8 mouse cellular contexts compared by ENCODE assay signal in genomic region chr2:105904757-105905146, GRCm38 (mm10). TPM values are rescaled to one million over a fixed set of nuclear protein-coding genes. Genes with fewer than 3 reads are reported as not detected.
DNase-seq lines count a peak whose midpoint lies in the region; ATAC-seq and TF ChIP-seq lines count a peak whose summit lies in the region.

No protein-coding gene starts in this region.

- no peak for DNase-seq in kidney, postnatal 14 days
- peak; percentile 32 for DNase-seq in c-Kit-positive CD71-positive TER-119-negative erythroid progenitor cells, embryonic 14.5 days (ENCODE audit: low read depth)
- no peak for DNase-seq in hindbrain, postnatal 0 days (ENCODE audit: low spot score)
- no peak for DNase-seq in right cerebral cortex, postnatal 25 days
- DNase-seq in thymus, postnatal 25 days: no peak
- no peak for DNase-seq in embryo, embryonic 9.5 days (ENCODE audit: extremely low spot score)

- H3K4me2 ChIP-seq in kidney, embryonic 15.5 days: peak overlapping the region; percentile 72
- peak overlapping the region; percentile 74 for H3K4me2 ChIP-seq in hindbrain, postnatal 0 days (ENCODE audit: low read depth, low read length)
- H3K4me2 ChIP-seq in midbrain, embryonic 16.5 days (ENCODE audit: low read length): peak overlapping the region; percentile 77

- under 1% methylated on average over 12 of the region's 12 CpGs for WGBS in kidney, embryonic 15.5 days
- WGBS in hindbrain, postnatal 0 days: 0% methylated on average over 12 of the region's 12 CpGs
- under 1% methylated on average over 12 of the region's 12 CpGs for WGBS in midbrain, embryonic 16.5 days

- peak overlapping the region; percentile 64; the same call in 1 of the 2 replicates for H3K27ac ChIP-seq in kidney, embryonic 15.5 days
- peak overlapping the region; percentile 67; the same call in 1 of the 2 replicates for H3K27ac ChIP-seq in hindbrain, postnatal 0 days
- H3K27ac ChIP-seq in midbrain, embryonic 16.5 days (ENCODE audit: low read length): 0 out of 2 replicates have a peak overlapping the region, but pooled peaks have one; percentile 52

- peak; percentile 44 for ATAC-seq in kidney, embryonic 15.5 days (replicated peaks; ENCODE audit: low FRiP score)
- ATAC-seq in hindbrain, postnatal 0 days: peak; percentile 61
- ATAC-seq in midbrain, embryonic 16.5 days: peak; percentile 66

- no peaks in the 10 kb centered on the region for H3K9me3 ChIP-seq in kidney, embryonic 15.5 days (replicated peaks)
- no peaks in the 10 kb centered on the region for H3K9me3 ChIP-seq in hindbrain, postnatal 0 days (ENCODE audit: low read length)
- H3K9me3 ChIP-seq in midbrain, embryonic 16.5 days (replicated peaks; ENCODE audit: control insufficient read depth, low read length, poor library complexity, severe bottlenecking): no peaks in the 10 kb centered on the region

- H3K36me3 ChIP-seq in kidney, embryonic 15.5 days: peaks cover 6% of the 10 kb centered on the region; the same call in 1 of the 2 replicates
- no peaks in the 10 kb centered on the region for H3K36me3 ChIP-seq in hindbrain, postnatal 0 days (ENCODE audit: insufficient read depth, low read length)
- H3K36me3 ChIP-seq in midbrain, embryonic 16.5 days (ENCODE audit: control insufficient read depth, insufficient read depth, low read length): no peaks in the 10 kb centered on the region

- H3K4me3 ChIP-seq in kidney, embryonic 15.5 days (replicated peaks): peak overlapping the region; percentile 66
- H3K4me3 ChIP-seq in hindbrain, postnatal 0 days (ENCODE audit: low read length): peak overlapping the region; percentile 70
- peak overlapping the region; percentile 94 for H3K4me3 ChIP-seq in midbrain, embryonic 16.5 days (ENCODE audit: low read depth, low read length)

- TF ChIP-seq CTCF in hindbrain, postnatal 0 days (IDR thresholded peaks at IDR 0.05; ENCODE audit: low read depth): no peak

- H3K4me1 ChIP-seq in kidney, embryonic 15.5 days: 0 out of 2 replicates have a peak, but pooled peaks cover 9% of the 10 kb centered on the region
- no peaks in the 10 kb centered on the region for H3K4me1 ChIP-seq in hindbrain, postnatal 0 days (ENCODE audit: insufficient read depth, low read length)
- peaks cover 7% of the 10 kb centered on the region; the same call in 1 of the 2 replicates for H3K4me1 ChIP-seq in midbrain, embryonic 16.5 days (ENCODE audit: control insufficient read depth, insufficient read depth, low read length)

- H3K27me3 ChIP-seq in kidney, embryonic 15.5 days: no peaks in the 10 kb centered on the region
- H3K27me3 ChIP-seq in hindbrain, postnatal 0 days (ENCODE audit: insufficient read depth, low read length): no peaks in the 10 kb centered on the region
- no peaks in the 10 kb centered on the region for H3K27me3 ChIP-seq in midbrain, embryonic 16.5 days (ENCODE audit: control insufficient read depth, insufficient read depth, low read depth, low read length)

- peak overlapping the region; percentile 77 for H3K9ac ChIP-seq in kidney, embryonic 15.5 days
- peak overlapping the region; percentile 67 for H3K9ac ChIP-seq in hindbrain, postnatal 0 days (replicated peaks; ENCODE audit: low read length)
- peak overlapping the region; percentile 90 for H3K9ac ChIP-seq in midbrain, embryonic 16.5 days (ENCODE audit: low read depth, low read length)

RNA-seq across cellular contexts. Expression of gene Immp1l, which starts 0.3 kb away (rescaled TPM):
- polyA plus RNA-seq in kidney, embryonic 15.5 days (2015; fragmentation: Nextera tagmentation; extraction: Ambion mirVana): 125 and 140 TPM in 2 replicates
- 29.7 and 30.8 TPM in 2 replicates for total RNA-seq in hindbrain, postnatal 0 days (2014; rRNA removed)
- 111 and 112 TPM in 2 replicates for polyA plus RNA-seq in hindbrain, postnatal 0 days (2015; fragmentation: Nextera tagmentation; extraction: Ambion mirVana)
- polyA plus RNA-seq in midbrain, embryonic 16.5 days (2015; fragmentation: Nextera tagmentation; extraction: Ambion mirVana): 97.6 and 98.9 TPM in 2 replicates

RNA-seq across cellular contexts. Expression of gene Elp4, which starts 0.4 kb away (rescaled TPM):
- polyA plus RNA-seq in kidney, embryonic 15.5 days (2015; fragmentation: Nextera tagmentation; extraction: Ambion mirVana): 39.3 and 40.9 TPM in 2 replicates
- total RNA-seq in hindbrain, postnatal 0 days (2014; rRNA removed): 15.9 and 22.8 TPM in 2 replicates
- polyA plus RNA-seq in hindbrain, postnatal 0 days (2015; fragmentation: Nextera tagmentation; extraction: Ambion mirVana): 31.0 and 35.1 TPM in 2 replicates
- 41.3 and 42.1 TPM in 2 replicates for polyA plus RNA-seq in midbrain, embryonic 16.5 days (2015; fragmentation: Nextera tagmentation; extraction: Ambion mirVana)
